Mouse (Mus musculus): ENCODE data around the gene Alpk1.

The Alpk1 gene

GRCm38 (mm10) chr3:127743614-127744365 is 36.5 kb downstream of the Alpk1 start:
- DNase-seq, result no peak

GRCm38 (mm10) chr3:127741473-127741872 is 38.9 kb downstream of the Alpk1 start:
- no peak for DNase-seq

GRCm38 (mm10) chr3:127737876-127738275 is 42.5 kb downstream of the Alpk1 start:
- DNase-seq, result no peak

DNA sequence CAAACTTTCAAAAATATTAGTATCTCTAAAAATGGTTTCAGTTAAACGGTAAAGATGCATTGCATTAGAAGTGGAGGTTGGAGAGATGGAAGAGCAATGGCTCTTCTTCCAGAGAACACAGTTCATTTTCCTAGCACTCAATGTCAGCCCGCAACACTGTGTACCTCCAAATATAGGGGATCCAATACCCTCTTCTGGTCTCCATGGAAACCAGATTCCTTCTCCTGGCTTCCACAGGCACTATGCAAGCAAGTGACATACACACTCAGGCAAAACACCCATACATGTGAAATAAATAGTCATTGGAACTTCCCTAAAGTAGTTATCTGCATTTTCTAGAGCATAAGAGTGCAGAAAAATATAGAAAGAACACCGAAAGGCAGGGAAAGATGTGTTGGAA is 44.9 kb downstream of the Alpk1 start:
- DNase-seq, result no peak

GRCm38 (mm10) chr3:127729513-127730137 is 50.7 kb downstream of the Alpk1 start:
- no peak for DNase-seq

DNA sequence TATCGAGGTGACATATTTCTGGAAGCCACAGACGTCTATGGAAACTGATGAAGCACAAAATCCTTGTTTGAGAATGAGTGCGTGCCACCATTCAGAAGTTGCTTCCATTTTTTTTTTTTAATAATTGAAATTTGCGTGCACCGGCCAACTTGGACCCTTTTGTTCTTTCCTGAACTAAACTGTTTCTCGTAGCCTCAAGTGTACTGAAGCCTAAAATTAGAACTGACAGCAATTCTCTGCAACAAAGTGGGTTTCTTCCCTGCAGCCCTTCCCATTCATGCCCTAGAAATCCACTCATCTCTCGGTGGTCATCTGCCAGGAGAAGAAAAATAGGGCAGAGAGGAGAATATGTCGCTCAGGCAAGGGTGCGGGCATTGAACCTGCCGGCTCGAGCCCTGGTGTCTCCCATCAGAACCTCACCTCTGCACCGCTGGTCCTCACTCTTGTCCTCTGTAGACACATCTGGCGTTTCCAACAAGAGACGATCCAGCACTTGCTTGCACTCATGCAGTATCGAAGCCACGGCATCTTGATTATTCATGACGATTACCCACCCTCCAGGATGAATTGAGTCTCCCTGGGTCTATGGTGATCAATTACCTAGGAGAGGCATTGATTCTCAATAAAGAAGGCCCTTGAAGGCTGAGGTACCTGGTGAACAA is 51.3 kb downstream of the Alpk1 start:
- no peak for DNase-seq

- no peak for DNase-seq
These were observed 52.3 kb downstream of the Alpk1 start for GRCm38 (mm10) chr3:127728046-127728445.

DNA sequence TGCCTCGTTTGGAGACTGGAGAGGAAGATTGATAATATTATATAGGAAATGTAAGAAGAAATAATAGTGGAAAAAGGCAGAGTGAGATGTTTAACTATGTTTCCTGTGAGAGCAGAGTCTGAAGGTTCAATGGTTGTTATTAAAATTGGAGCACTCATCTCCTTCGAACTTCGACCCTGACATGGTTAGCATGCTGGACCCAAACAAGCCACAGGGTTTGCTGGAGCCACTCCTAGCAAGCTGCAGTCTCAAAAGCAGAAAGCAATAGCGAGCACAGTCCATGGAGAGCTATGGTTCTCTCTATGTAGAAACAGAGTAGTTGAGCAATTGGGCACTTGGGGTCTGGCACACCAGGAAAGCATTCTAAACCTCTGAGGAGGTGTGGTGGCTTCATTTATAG is 59.4 kb downstream of the Alpk1 start:
- DNase-seq, result no peak

GRCm38 (mm10) chr3:127720050-127720449 is 60.3 kb downstream of the Alpk1 start:
- DNase-seq, result no peak

GRCm38 (mm10) chr3:127719601-127720000 is 60.7 kb downstream of the Alpk1 start:
- no peak for DNase-seq

DNA sequence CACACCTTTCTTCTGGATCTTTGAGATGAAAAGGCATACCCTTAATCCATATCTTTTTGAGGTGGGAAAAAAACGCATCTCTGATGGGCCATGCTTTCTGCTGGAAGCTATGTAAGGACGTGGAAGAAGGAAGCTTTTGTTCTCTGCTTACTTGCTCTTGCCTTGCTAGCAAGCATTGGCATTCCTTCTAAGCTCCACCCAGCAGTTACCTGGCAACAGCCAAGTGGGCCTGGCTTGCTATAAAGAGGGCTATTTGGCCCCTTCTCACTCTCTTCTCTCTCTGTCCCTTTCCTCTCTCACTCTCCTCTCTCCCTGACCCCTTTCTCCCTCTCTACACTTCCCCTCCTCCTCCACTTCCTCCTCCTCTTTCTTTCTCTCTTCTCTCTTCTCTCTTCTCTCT is 63.6 kb downstream of the Alpk1 start:
- no peak for DNase-seq

DNA sequence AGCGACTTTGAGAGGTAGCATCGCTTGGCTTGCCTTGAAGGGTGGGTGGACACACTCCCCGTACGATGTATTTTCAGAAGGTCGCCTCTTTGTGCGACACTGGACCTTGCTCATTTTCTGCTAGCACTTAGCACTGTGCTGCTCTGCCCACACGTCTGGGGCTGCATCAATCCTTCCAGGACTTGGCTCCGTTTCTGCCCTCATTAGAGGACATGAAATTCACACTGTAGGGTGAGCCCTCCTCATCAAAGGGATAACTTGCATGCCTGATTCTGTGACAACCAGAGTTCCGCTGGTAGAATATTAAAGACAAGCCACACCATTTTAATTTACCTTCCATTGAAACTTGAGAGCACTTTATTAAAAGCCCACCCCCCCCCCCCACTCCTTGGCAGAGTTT is 67.2 kb downstream of the Alpk1 start:
- DNase-seq, result no peak

GRCm38 (mm10) chr3:127711536-127711935 is 68.8 kb downstream of the Alpk1 start:
- DNase-seq, result no peak

DNA sequence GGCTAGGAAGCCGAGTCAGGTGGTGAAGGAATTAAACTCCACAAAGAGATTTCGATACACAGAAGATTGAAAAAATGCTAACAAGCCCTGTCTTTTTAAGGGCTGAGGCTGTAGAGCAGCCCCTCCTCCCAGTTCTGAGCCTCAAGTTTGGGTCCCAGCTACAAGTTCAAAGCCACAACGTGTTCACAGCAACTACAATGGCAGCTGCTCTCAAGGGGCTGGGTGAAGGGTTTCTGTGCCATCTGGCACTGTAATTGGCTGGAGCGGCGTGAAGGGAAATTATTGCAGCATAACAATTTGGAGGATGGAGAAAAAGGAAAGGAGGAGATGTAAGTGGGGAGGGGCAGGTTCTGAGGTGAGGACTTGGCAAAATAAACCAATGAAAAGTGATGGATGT is 73.2 kb downstream of the Alpk1 start:
- no peak for DNase-seq

- DNase-seq, result no peak
These were observed 73.8 kb downstream of the Alpk1 start for GRCm38 (mm10) chr3:127706445-127707088.

DNA sequence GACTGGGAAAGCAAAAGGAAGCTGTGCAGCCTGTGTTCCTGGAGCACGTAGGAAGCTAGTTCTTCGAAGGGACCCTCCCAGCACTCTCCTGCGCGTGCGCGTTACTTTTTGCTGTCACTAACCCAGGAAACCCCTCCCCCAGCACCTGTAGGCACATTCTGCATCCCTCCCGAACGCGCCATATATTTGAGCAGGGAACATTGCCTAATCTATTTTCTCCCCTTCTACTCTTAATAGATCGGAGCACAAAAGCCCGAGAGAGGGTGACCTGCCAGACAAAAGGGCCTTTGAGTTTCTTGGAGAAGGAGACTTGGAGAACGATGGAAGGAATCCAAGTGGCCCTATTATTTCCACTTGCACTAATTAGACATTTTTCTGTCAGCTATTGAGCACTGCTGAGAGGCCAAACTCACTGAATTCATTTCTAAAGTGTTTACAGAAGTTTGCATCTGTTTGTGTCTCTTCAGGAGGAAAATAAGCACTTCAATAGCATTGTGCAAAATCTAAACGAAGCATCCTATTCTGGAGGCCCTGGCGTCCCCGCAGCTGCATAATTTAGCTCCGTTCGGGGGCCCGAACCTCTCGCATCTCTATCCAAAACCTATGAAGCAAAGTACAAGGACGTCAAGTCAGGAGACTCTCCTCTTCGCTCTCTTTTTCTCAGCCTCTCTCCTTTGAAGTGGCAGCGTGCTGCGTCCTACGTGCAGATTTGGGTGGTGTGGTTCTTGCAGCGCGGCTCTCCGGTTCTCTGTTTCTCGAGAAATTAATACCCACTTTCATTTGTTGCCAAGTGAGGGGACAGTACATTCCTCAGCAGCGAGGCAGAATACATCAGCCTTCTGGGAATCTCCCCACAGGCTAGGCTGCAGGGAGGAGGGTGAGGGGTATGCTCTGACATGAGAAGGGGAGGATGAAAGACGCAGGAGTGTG is 74.5 kb downstream of the Alpk1 start:
- peak; percentile 33 for DNase-seq

GRCm38 (mm10) chr3:127705139-127705514 is 75.2 kb downstream of the Alpk1 start:
- no peak for DNase-seq

- DNase-seq, result no peak
These were observed 79.0 kb downstream of the Alpk1 start for GRCm38 (mm10) chr3:127701196-127701825.

GRCm38 (mm10) chr3:127698636-127699035 is 81.7 kb downstream of the Alpk1 start:
- DNase-seq, result no peak

DNA sequence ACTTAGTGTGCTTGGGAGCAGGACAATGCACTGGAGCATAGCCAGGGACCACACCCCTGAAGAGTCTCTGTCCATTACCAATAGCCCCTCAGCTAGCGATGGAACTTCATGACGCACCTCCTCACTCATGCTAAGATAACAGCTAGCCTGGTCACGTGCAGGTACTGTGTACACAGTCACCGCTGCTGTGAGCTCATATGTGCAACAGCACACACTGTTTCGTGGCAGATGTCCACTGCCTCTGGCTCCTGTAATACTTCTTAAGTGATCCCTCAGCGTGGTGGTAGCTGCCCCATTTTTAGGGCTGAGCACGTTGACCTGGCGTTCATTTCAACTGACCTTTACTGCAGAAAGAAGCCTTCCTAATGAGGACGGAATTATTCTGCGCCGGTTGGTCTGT is 83.8 kb downstream of the Alpk1 start:
- no peak for DNase-seq

DNA sequence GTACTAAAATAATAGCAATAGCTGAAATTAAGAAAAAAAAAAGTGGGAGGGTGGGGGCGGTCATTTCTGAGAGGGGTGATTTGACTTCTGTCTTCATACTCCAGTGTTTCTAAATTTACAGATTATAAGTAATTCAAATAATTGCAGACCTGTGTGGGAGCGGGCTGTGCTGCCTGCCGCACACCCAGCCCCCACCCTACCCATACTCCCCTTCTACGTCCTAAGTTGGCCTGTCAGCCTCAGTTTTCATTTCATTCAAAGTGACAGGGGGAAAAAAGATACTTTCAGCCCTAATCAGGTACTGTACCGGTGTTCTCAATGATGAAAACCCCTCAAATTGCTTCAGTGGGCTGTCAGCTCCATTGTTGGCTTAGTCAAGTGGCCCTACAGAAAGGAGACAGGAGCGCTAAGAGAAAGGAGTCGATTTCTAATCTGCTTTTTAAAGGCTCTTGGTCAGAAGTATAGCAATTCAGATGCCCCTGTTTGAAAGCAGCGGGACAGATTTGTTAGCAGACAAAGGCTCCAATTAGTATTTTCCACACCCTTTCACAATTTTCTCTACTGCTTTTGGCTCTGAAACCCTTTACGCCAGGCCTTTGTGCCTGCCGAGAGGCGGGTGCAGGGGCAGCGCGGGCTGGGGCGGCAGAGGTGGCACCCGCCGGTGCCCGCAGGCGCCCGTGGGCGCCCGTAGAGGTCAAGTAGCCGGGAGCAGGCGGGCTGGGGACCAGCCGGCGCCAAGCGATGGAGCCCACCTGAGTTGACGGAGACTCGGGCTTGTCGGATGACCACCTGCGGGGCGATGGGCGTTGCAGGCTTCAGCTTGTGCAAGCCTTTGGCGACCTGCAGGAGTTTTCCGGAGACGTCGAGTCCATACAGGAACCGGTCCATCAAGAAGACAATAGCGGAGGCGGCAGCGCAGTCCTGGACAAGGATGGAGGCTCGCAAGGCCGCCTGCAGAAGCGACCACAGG is 85.2 kb downstream of the Alpk1 start:
- no peak for DNase-seq

Data from right cerebral cortex, postnatal 14 days (tissue).